Mouse (Mus musculus) forelimb bud, embryonic 11.5 days (tissue): ENCODE results near the gene 1700008O03Rik.

Experiments
- DNase-seq: peaks from one replicate; pipeline ENCODE4 v3.0.0-alpha.2; 2012; ENCODE audit warnings: low read depth, low spot score

The 1700008O03Rik gene

DNA sequence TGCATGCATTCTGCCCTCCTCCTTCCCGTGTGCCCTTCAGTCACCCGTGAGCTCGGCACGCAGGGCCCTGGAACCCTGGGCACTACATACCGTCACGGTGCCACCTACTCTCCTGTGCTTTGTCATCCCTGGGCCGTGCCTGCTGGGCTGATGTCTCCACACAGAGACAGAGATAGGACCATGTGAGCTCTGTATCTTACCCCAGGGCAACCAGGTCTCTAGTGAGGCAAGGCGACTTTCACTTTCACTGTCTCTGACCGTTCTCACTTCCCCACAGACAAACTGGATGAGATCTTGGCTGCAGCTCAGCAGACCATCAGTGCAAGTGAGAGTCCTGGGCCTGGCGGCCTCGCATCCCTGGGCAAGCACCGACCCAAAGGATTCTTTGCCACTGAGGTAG lies 41.0 kb downstream of the 1700008O03Rik start:
- DNase-seq = no peak

DNA sequence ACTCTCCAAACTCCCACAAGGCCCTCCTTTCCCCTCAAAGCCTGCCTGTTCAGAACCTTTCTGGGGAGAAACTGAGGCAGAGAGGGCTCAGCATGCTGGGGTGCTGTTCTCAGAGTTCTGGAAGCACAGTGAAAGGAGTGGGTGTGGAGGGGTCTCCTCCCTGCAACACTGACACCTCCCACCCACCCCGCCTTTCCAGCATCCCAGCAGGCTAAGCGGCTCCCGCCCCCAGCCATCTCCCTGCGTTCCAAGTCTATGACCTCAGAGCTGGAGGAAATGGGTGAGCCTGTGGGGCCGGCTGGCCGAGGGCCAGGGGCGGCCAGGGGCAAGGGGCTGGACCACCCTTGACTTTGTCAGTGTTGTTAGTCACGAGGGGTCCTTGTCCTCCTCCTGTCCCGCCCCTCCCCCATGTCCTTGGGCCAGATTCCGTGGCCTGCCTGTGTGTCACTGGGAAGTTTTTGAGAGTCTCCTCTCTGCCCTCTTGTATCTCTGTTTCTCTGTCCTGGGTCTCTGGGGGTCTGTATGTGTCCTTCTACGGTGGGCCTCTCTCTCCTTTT lies 42.1 kb downstream of the 1700008O03Rik start:
- no peak for DNase-seq

DNA sequence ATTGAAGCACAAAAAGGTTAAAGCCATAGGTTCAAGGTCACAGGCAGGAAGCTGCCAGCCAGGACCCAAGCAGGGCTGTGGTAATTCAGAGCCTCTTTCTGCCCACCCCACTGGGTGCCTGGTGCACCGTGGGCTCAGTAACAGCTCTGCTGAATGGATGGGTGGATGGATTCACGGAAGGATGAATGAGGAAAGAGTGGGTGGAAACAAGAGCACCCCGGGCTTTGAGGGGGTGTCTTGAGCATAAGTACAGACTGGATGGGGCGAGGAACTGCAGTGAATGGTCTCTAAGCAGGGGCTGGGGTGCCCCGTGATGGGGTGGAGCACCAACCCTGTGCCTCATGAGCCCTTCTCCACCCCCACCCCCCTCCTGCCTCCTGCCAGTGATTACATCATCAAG lies 43.9 kb downstream of the 1700008O03Rik start:
- DNase-seq = no peak

DNA sequence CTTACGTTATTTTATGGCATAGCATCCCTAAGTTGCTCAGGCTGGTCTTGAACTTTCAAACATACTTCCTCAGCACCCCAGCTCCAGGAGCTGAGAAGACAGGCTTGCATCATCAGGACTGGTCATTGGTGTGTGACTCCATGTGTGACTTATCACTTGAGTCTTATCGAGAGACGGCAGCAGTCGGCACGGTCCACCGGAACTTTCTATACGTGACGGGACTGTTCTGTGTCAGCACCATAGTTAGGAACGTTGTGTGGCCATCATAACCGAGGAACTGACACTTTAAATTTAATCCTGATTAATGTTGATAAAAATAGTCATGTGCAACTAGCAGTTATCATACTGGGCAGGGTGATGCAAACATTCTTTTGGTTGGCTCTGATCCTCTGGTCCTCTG lies 44.5 kb downstream of the 1700008O03Rik start:
- no peak for DNase-seq

DNA sequence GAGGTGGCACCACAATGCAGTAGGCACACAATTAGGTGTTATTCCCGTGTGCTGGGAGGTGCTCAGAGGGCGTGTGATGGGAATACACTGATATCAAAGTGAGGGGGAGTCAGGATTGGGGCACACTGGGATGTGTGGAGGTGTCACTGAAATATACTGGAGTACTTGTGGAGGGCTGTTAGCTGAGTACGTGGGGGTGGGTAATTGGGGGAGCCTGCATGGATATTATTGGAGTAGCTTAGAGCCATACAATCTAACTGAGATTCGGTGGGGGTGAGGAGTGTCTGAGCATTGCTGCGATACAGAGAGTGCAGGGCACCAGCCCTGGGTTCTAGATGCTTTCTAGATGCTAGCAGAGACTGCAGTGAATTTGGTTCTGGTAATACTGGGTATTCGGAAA lies 45.4 kb downstream of the 1700008O03Rik start:
- DNase-seq = no peak

DNA sequence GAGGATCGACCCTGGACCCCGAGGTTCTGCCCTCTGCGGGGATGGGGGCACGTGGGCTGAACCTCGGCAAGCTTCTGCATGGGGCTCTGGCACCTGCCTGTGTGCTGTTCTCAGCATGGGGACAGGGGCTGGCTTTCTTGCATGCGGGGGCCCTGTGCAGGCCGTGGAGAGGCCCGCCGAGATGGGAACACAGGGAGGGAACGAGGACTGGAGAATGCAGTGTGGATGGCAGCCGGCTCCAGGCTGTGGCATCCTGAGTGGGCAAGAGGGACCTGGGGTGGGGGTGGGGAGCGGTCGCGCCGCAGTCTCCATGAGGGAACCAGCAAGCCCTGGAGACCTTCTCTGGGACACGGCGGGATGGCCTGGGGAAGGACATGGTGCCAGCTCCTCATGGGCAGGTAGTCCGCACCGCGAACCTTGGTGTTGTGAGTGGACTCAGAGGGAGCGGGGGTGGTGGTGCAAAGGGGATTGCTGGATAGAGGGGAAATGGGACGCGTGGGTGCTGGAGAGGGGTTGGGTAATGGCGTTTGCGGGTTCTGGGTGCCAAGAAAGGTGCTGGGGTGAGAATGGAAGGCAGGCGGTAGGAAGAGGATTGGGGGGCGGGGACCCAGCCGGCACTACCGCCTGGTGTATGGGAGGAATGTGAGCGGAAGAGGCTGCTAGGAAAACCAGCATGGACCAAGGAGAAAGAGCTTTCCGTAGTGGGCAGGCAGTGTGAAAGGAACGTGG lies 48.3 kb downstream of the 1700008O03Rik start:
- no peak for DNase-seq

DNA sequence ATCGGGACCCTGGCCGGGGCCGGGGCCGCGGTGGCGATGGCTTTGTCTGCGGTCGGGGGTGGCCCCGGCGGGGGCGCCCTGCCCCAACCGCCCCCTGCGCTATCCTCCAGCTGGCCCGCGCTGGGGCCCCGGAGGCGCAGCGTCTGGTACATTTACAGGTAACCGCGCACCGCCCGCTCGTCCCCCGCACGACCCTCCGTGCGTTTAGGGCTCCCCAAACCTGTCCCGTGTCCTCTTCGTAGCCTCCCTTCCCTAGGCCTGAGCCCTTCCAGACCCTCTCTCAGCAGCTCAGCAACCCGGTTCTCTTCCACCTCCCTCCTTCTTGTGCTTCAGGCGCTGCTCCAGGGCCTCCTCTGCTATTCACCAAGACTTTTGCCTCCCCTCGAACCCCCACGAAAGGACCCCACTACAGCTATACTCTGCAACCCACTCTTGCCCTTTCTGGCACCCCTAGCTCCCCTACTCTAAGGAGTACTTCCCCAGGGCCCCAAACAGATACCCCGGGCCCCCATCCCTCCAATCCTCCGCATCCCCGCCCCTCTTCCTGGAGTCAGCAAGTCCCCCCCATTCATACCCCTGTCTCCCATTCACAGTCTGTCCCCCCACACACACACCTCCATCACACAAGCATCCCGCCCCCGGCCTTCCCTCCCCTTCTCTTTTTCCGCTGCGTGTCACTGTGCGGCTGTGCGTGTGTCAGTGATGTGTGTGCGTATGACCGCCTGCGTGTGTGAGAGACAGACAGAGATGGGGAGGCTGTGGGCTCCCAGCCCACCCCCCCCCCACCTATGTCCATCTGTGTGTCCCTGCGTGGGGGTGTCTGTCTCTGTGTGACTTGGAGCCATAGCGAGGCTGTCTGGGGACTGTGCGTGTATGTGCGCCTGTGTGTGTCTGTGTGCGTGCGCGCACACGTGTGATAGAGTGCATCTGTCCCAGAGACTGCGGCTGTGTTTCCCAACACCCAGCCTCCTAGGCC lies 49.3 kb downstream of the 1700008O03Rik start:
- no peak for DNase-seq

DNA sequence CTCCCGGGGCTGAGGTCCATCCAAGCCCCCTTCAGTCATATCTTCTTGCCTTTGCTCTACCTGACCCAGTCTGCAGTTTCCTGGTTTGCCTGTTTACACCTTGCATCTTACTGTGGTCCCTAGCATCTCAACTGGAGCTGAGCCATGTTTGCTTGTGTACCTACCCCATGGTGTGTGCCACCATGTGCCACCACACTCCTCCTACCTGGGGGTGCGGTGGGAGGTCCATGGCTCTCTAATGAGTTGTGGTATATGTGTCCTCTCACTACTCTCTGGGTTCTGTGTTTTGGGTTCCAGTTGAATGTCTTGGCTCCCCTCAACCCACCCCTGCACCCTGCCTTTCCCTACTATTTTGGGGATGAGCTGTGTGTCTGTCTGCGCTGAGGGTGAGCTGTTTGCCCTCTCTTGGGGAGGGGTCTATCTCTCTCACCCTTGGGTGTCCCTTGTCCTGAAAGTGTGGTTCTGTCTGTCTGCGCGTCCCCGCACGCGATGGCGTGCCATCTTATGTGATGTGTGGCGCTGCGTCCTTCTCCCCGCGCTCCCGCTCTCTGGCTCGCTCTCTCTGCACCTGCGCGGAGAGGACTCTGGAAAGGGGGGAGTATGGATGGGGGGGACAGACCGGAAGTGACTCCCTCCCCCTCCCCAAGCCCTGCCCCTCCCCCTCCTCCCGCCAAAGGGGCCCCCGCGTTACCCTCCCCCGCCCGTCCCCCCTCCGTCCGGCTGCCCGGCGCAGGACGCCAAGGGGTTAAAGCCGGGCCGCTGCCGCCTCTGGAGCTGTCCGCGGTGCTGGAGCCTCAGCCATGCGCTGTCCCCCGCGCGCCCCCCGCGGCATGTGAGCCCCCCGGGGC lies 50.4 kb downstream of the 1700008O03Rik start:
- peak; percentile 57 for DNase-seq

DNA sequence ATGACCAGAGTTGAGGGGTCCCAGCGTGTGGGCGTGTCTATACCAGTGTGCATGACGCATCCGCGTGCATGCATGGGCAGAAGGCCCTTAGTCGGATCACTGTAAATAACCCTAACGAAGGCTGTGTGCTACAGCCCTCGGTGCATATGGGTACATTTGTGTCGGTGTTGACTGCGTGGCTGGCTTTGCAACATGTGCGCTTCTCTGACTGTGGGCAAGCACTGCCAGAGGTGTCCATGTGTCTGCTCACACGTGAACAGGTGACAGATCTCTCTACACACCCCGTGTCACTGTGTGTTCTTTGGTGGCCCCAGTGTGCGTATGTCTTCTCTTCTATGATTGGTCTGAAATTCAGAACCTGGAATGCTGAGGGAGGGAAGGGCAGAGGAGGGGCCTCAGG lies 51.5 kb downstream of the 1700008O03Rik start:
- DNase-seq = no peak

DNA sequence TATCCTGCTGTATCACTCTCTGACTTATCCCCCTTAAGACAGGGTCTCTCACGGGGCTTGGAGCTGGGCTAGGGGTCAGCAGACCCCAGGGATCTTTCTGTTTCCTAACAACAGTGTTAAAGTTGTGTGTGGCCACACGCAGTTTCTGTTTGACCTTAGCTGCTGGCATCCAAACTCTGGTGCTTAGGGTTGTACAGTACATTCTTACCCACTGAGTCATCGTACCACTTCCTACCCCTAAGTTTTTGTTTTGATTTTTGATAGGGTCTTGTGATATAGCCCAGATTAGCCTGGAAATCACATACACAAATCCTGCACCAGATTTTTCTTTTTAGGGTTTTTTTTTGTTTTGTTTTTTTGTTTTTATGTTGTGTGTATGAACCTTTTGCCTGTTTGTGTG lies 53.3 kb downstream of the 1700008O03Rik start:
- DNase-seq = no peak

DNA sequence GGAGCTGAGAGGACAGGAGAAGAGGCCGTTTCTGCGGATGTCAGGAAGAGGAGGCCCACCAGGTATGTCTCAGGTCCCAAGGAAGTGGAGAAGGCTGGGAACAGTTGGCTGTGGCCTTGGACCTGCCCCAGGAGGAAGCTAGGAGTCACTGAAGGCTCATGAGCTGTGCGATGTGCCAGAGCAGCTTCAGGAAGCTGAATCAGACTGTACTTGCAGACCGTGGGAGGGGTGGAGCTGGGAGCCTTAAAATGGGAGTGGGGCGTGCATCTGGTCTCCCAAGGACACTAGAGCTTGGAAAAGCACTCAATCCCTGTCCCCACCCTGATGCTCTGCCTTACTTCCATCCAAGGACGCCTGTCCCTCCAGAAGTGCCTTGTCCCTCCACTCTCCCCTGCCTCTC lies 59.0 kb downstream of the 1700008O03Rik start:
- DNase-seq = no peak

DNA sequence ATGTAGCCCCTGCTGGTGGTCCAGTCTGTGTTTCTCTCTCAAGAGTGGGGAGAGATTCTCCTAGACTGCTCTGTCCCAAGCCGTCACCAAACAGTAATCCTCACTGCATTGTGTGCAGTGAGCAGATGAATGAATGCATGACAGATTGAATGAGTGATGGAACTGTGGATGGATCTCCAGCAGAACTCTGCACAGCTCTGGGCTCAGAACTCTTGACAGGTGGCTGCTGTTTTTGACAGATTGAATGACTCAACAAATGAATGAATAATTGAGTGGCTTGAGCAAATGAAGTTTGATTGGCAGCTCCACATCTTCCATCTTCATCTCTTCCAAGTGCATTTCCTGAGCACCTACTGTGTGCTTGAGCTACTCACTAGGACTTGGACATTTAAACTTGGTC lies 63.3 kb downstream of the 1700008O03Rik start:
- DNase-seq = no peak

DNA sequence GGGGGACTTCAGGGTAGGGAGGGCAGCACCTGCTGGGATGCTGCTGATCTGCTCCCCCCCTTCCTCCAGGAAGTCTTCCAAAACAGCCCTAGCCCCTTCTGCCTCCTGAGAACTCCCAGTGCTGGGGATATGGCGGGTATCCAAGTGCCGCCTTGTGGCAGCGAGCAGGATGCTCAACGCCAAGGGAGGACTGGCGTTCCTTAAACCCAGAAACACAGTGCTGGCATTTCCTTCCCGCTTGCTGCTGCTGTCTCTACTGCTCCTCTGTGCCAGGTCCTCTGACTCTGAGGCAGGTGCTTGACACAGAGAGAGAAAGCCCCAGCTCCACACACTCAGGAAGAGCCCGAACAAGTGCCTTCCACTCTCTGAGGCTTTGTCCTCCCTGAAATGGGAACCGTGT lies 64.7 kb downstream of the 1700008O03Rik start:
- DNase-seq = no peak

DNA sequence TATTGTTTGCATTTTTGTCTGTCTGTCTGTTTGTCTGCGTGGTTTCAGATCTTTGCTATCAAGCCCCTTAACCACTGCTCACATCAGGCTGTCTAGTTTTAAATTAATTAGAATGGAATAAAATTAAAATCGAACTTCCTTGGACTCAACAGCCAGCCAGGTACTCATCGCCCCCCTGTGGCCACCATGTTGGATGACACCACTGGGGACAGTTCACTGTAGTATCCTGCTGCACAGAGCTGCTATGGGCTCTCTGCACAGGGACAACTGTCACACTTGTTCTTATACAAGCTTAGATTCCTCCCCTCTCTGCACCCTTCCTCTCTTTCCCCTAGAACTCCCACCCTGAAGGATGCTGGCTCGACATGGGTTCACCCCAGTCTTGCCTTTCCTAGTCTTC lies 67.7 kb downstream of the 1700008O03Rik start:
- no peak for DNase-seq

DNA sequence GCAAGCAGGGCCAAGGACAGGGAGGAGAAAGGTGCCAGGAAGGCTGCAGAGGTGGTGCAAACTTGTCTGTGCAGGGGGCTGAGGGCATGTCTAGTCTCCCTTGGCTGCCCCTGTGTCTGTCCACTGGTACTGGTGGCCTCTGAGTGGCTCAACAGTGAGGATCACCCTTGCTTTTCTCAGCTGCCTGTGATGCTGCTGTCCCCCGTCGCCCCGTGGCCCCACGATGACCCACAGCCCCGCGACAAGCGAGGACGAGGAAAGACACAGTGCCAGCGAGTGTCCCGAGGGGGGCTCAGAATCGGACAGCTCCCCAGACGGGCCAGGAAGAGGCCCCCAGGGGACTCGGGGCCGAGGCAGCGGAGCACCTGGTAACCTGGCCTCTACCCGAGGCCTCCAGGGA lies 73.1 kb downstream of the 1700008O03Rik start:
- DNase-seq = no peak

DNA sequence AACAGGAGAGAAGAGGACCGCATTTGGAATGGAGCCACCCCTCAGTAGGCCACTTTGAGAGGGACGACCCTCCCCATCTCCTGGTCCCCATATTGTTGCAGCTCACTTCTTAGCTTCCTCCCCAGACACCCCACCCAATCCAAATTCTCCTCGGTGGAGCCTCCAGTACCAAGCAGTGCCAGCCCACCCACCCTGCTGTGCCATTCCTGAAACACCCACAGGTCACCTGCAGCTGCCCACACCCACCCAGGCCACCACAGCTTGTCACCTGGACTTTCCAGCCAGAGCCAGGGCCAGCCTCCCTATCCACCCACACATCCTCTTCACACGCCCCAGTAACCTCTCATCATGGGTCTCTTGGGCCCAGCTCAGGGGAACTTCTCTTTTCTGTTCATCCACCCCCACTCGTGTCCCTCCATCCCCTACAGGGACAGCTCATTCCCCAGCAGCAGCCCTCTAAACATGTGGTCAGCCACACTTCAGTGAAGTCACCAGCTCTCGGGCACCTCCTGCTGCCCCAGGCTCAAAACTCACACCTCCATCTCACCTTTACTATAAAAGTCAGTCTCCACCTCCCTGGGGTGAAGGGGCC lies 73.8 kb downstream of the 1700008O03Rik start:
- DNase-seq = no peak

DNA sequence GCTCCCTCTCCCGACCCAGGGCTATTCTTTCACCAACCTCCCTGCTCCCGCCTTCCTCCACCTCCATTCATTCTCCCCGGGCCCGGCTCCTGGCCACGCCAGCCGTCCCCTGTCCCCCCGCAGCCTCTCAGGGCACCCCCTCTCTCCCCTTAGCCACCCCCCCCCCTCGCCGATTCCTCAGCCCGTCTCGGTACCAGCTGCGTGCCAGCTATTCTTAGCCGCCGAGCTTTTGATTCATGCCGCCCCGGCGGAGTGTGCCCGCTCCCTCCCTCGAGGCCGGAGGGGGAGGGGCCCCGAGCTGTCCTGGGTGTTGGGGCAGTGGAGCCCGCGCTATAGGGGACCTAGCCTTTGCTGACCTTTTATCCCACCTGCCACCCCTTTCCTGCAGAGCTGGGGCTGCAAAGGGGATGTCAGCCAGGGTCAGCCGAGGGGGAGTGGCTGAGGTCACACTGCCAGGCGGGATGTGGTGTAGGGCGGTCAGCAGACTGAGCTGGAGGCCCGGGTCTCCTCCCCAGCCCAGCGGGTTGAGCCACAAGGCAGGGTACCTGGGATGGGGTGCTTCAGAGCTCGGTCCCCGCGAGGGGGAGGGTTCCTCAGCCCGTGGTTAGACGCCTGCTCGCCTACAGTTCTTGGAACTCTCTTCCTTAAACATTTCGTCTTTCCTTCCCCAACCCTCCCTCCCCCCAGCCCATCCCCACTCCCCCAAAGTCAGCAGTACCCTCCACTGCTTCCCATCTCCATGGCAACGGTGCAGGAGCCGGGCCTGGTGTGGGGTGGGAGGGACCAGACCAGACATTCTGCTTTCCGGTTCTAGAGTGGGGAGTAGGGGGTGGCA lies 74.5 kb downstream of the 1700008O03Rik start:
- DNase-seq = peak; percentile 24

DNA sequence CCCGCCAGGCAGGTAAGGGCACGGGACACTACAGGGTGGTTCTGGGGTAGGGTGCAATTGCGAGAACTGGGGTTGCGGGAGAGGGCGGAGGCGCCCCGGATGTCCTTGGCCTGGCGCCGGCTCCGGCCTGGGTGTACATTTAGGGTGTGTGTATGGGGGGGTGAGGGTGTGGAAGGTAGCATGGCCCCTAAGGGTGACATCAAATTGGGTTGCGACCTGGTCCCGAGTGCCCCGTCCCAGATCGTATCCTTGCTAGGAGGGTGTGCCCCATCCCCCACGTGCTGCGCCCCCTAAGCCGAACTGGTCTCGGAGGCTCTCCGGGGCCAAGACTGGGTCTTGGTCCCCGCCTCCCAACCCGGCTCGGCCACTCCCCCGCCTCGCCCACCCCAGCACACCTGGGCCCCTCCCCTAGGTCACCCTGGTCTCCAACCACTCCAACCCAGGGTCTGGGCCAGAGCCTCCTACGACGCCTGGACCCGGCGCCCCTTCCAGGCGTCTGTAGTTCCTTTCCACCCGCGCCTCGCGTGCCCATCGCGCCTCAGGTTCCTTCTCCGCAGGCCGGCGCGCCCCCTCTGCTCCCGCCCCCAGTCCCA lies 75.2 kb downstream of the 1700008O03Rik start:
- DNase-seq = no peak
